Mouse (Mus musculus): ENCODE data around the gene Atf6b. TPM values are rescaled to one million over a fixed set of nuclear protein-coding genes. Genes with fewer than 3 reads are reported as not detected.

The Atf6b gene
- total and polyA plus RNA-seq, 3 experiments, result 18.9 to 59.6 (median 34.3) TPM

- Histone ChIP-seq H3K9me3 (replicated peaks; ENCODE audit: low read length) (peaks cover 9% of the 10 kb centered on the region), H3K4me3 (replicated peaks in 1 of 3; ENCODE audit: low read depth in 2 of 3, low read length in 2 of 3, poor library complexity in 1 of 3) (no peak overlapping the region), H3K27ac (ENCODE audit: insufficient read depth, low read depth) (no peak overlapping the region), H3K4me1 (ENCODE audit: control insufficient read depth in 1 of 2, insufficient read depth in 2 of 2) (0 out of 4 replicates have a peak, but pooled peaks cover 0 to 8% of the 10 kb centered on the region in 2 experiments), H3K4me2 (ENCODE audit: insufficient read depth, low read depth, poor library complexity, severe bottlenecking) (no peak overlapping the region), H3K9ac (ENCODE audit: insufficient read depth, low read depth) (no peak overlapping the region), H3K27me3 (replicated peaks) (peaks cover 85% of the 10 kb centered on the region), H3K79me2 (replicated peaks; ENCODE audit: control insufficient read depth, extremely low read depth, insufficient read depth, poor library complexity, severe bottlenecking) (no peaks in the 10 kb centered on the region), H3K36me3 (replicated peaks in 1 of 2; ENCODE audit: control insufficient read depth in 1 of 2, insufficient read depth in 1 of 2, low read length in 1 of 2) (no peaks in the 10 kb centered on the region)
- TF ChIP-seq POLR2AphosphoS2 (IDR thresholded peaks at IDR 0.05; ENCODE audit: low read depth, low read length), result no peak
- TF ChIP-seq ZMIZ1 (IDR thresholded peaks at IDR 0.05; ENCODE audit: low read depth, low read length), result no peak
- TF ChIP-seq SIN3A (IDR thresholded peaks at IDR 0.05; ENCODE audit: low read length), result no peak
- no peak for TF ChIP-seq EP300 (IDR thresholded peaks at IDR 0.05; ENCODE audit: low read length)
- TF ChIP-seq ZKSCAN1 (IDR thresholded peaks at IDR 0.05; ENCODE audit: borderline replicate concordance, low read depth, low read length), result no peak
- TF ChIP-seq JUN (IDR thresholded peaks at IDR 0.05; ENCODE audit: insufficient read depth, low read depth, low read length), result no peak
- no peak for TF ChIP-seq ZNF384 (IDR thresholded peaks at IDR 0.05; ENCODE audit: low read depth, low read length)
- no peak for TF ChIP-seq GABPA (IDR thresholded peaks at IDR 0.05; ENCODE audit: insufficient replicate concordance, low read depth, low read length)
- no peak for TF ChIP-seq SMC3 (IDR thresholded peaks at IDR 0.05; ENCODE audit: low read depth, low read length)
- no peak for TF ChIP-seq HCFC1 (IDR thresholded peaks at IDR 0.05; ENCODE audit: low read depth, low read length)
- no peak for TF ChIP-seq IRF4 (IDR thresholded peaks at IDR 0.05; ENCODE audit: low read depth, low read length)
- no peak for TF ChIP-seq TCF12 (IDR thresholded peaks at IDR 0.05; ENCODE audit: low read depth, low read length)
- no peak for TF ChIP-seq MYC (IDR thresholded peaks at IDR 0.05; ENCODE audit: low read depth, low read length)
- no peak for TF ChIP-seq MEF2A (IDR thresholded peaks at IDR 0.05; ENCODE audit: borderline replicate concordance, low read depth, low read length)
- dilution Hi-C loops (cut with MboI; ENCODE audit: extremely low pct_ligation_motif_present, extremely low pct_unique_long_range_greater_than_20kb, low sequenced_read_pairs) (no loop called here), in situ Hi-C loops (cut with MboI; ENCODE audit: low pct_ligation_motif_present, low pct_unique_long_range_greater_than_20kb, low sequenced_read_pairs) (no loop called here)
- no peak for DNase-seq (ENCODE audit: extremely low read depth)
These were observed 9.5 kb upstream of the Atf6b start for GRCm38 (mm10) chr17:34637459-34637858.

DNA sequence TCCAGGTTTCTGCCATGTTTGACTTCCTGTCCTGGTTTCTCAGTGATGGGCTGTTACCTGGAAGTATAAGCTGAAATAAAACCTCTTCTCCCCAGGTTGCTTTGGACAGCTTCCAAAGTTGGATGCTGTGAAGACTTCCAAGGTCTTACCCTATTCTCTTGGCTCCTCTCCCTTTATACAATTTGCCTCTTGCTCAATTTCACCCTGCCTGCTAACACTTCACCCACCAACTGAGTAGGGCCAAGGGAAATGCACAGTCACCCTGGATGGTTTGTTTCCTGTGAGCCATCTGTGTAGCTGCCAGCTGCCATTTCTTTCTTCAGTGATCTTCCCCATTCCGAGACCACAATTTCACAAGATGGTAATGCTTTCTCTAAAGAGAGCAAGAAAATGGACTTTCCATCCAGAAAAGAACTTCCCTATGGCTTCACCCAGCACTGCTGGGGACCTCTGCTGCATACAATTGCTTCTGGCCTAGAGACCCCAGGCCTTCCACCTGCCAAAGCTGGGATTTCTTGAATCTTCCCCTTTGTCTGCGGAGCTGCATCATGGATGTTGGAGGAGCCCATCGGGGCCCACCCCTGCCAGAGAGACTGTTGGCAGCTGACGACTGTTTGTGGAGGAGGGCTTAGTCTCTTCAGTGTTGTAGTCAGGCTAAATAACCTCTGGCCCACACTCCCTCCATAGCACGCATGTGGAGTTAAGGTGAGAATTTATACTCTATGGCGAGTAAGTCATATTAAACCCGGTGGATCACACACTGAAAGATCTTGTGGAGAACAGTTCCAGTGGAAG lies 7.3 kb upstream of the Atf6b start:
- H3K9me3 ChIP-seq (replicated peaks; ENCODE audit: low read length), result peaks cover 9% of the 10 kb centered on the region
- H3K9ac ChIP-seq (ENCODE audit: insufficient read depth, low read depth), result no peak overlapping the region
- TF ChIP-seq ZKSCAN1 (IDR thresholded peaks at IDR 0.05; ENCODE audit: borderline replicate concordance, low read depth, low read length), result no peak
- no peak for TF ChIP-seq CTCF (conservative IDR thresholded peaks at IDR 0.05 in 1 of 2, IDR thresholded peaks at IDR 0.05 in 1 of 2; ENCODE audit: low read depth in 2 of 2, low read length in 2 of 2)
- no peak for TF ChIP-seq MAZ (IDR thresholded peaks at IDR 0.05; ENCODE audit: low read depth, low read length)
- TF ChIP-seq NRF1 (IDR thresholded peaks at IDR 0.05; ENCODE audit: low read depth, low read length), result no peak
- TF ChIP-seq POLR2A (IDR thresholded peaks at IDR 0.05; ENCODE audit: low read depth, low read length), result no peak
- TF ChIP-seq E2F4 (IDR thresholded peaks at IDR 0.05; ENCODE audit: insufficient replicate concordance, low read depth, low read length), result no peak
- TF ChIP-seq POLR2AphosphoS2 (IDR thresholded peaks at IDR 0.05; ENCODE audit: low read depth, low read length), result no peak
- no peak for TF ChIP-seq NELFE (IDR thresholded peaks at IDR 0.05; ENCODE audit: low read depth, low read length)
- TF ChIP-seq RCOR1 (conservative IDR thresholded peaks at IDR 0.05; ENCODE audit: low read depth, low read length), result no peak
- TF ChIP-seq ELF1 (IDR thresholded peaks at IDR 0.05; ENCODE audit: low read depth, low read length), result no peak
- TF ChIP-seq MAX (IDR thresholded peaks at IDR 0.05; ENCODE audit: low read length), result no peak
- no peak for TF ChIP-seq TBP (conservative IDR thresholded peaks at IDR 0.05; ENCODE audit: low read depth, low read length)
- no peak for TF ChIP-seq ZMIZ1 (IDR thresholded peaks at IDR 0.05; ENCODE audit: low read depth, low read length)
- no peak for TF ChIP-seq CHD1 (IDR thresholded peaks at IDR 0.05; ENCODE audit: low read depth, low read length)
- no peak overlapping the region for H3K4me2 ChIP-seq (ENCODE audit: insufficient read depth, low read depth, poor library complexity, severe bottlenecking)
- no peak for DNase-seq (ENCODE audit: extremely low read depth)
- H3K79me2 ChIP-seq (replicated peaks; ENCODE audit: control insufficient read depth, extremely low read depth, insufficient read depth, poor library complexity, severe bottlenecking), result no peaks in the 10 kb centered on the region
- in situ Hi-C loops (cut with MboI; ENCODE audit: low pct_ligation_motif_present, low pct_unique_long_range_greater_than_20kb, low sequenced_read_pairs) (no loop called here), dilution Hi-C loops (cut with MboI; ENCODE audit: extremely low pct_ligation_motif_present, extremely low pct_unique_long_range_greater_than_20kb, low sequenced_read_pairs) (no loop called here)
- peaks cover 0 to 11% of the 10 kb centered on the region in 2 experiments; a peak in 2 of 4 replicates for H3K4me1 ChIP-seq (ENCODE audit: control insufficient read depth in 1 of 2, insufficient read depth in 2 of 2)
- H3K36me3 ChIP-seq (replicated peaks in 1 of 2; ENCODE audit: control insufficient read depth in 1 of 2, insufficient read depth in 1 of 2, low read length in 1 of 2), result no peaks in the 10 kb centered on the region
- H3K27ac ChIP-seq (ENCODE audit: insufficient read depth, low read depth), result no peak overlapping the region
- H3K27me3 ChIP-seq (replicated peaks), result peaks cover 84% of the 10 kb centered on the region
- no peak overlapping the region for H3K4me3 ChIP-seq (replicated peaks in 1 of 3; ENCODE audit: low read depth in 2 of 3, low read length in 2 of 3, poor library complexity in 1 of 3)

Data from CH12.LX (cell line).